Mouse (Mus musculus) kidney, postnatal 36 days (tissue): ENCODE measurements at regions not wholly inside any gene's neighbourhood (a gene's known extent, or its start where the extent isn't known, plus 50 kb on each side); places are given as distances from the start of the nearest gene placed in this dataset.
"Not testable (repeated sequence)": the region's sequence is repeated elsewhere in the genome, so short reads cannot be mapped to it uniquely, and the experiment has no call there.

Experiments
- DNase-seq, 2 experiments: peaks; one replicate each; pipeline ENCODE4 v3.0.0; 2021 to 2022; ENCODE audit warnings: mixed read lengths in 2 of 2

DNA sequence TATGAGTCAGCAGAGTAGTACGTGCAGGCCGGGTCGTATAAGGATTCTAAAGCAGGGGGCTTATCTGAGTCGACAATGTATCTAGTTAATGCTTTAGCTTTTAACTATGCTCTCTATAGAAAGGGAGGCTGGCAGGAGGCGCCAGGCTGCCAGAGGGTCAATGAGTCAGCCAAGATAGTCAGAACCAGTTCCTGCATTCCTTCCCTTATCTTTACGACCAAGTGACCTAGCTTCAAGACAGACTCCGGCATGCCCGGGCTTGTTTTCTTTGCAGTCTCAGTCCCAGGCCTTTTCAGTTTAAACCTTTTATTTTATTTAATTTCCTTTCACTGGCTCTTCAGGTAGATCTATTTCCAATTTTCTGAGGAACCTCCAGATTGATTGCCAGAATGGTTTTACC lies 374.0 kb upstream of the Nrxn1 start:
- DNase-seq = no peak

- DNase-seq = no peak
Measured at GRCm38 (mm10) chr17:91451711-91452110, 358.8 kb upstream of the Nrxn1 start.

- not testable (repeated sequence) for DNase-seq
Measured at GRCm38 (mm10) chr17:91431780-91432720, 339.2 kb upstream of the Nrxn1 start.

DNA sequence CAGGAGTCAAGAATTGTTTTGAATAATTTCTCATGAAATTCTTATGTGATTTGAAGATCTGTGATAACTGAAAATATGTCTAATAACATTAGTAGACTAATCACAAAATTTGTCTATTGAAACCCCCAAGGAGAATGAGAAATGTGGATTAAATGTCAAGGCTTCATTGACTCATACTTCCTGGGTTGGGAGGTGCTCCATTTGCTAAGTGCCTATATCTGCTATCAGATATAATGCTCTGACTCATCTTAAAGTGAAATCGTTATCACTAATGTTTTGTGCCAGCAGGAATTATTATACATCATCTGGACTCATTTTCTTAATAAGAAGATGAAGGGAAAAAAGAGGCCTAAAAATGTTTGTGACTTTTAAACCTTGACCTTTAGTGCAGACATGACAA lies 337.5 kb upstream of the Nrxn1 start:
- DNase-seq = no peak

DNA sequence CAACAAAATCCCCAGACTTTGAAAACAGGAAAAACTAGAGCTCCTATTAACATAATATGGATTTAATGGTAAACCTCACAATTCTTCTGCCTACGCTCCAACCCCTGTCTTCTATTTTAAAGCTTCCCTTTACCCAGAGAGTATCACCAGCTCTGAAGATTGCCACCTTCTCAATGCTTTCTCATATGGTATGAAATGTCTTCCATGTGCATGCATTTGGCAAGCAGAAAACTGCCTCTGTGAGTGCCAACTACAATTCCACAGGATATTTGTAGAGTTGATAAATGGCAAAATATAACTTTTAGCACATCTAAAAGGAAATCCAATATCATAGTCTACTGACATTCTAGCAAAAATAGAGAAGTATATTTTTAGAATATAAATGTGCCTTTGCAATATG lies 332.2 kb upstream of the Nrxn1 start:
- DNase-seq = no peak

- no peak for DNase-seq
Measured at GRCm38 (mm10) chr17:91418582-91418981, 325.7 kb upstream of the Nrxn1 start.

DNA sequence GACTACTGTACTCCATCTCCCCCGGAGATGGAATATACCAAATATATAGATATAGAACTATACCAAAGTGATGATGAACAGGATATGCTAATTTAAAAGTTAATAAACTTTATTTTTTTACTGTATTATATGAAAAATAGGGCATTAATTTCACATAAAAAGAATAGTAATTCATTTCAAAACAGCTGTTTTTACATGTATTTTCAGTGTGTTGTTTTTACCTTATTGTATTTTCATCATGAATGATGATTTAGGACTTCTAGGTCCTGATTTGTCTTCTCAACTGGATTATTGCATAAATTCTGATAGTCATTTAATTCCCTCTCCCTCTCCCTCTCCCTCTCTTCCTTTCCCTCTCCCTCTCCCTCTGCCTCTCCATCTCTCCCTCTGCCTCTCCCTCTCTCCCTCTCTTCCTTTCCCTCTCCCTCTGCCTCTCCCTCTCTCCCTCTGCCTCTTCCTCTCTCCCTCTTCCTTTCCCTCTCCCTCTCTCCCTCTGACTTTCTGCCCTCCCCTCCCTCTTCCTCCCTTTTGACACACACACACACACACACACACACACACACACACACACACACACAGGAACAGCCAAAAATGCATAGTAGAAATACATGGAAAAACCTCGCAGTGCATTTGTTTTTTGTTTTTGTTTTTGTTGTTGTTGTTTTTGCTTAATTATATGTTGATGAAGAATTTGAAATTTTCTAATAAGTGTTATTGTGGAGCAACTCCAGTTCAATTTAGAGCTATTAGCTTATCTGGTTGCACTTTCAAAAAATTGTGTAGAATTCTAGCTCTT lies 298.3 kb upstream of the Nrxn1 start:
- no peak for DNase-seq

GRCm38 (mm10) chr17:91389937-91390623 lies 297.2 kb upstream of the Nrxn1 start:
- DNase-seq = peak in 1 of 2 experiments; percentile 4

DNA sequence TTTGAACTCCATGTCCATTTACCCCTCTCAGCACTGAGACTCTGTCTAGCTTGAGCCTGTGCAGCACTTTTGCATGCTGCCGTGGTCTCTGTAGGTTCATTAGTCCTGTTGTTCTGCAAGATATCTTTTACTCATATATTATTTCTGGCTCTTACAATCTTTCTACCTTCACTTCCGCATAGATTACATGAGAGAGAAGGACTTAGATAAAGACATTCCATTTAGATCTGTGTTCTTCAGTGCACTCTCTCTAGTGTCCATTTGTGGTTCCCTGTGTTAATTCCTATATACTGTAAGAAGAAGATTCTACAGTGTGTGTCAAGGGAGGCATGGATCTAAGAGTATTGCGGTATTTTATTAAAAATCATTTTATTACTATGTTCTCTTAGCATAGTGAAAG lies 295.6 kb upstream of the Nrxn1 start:
- no peak for DNase-seq

GRCm38 (mm10) chr17:91388039-91388438 lies 295.2 kb upstream of the Nrxn1 start:
- no peak for DNase-seq

DNA sequence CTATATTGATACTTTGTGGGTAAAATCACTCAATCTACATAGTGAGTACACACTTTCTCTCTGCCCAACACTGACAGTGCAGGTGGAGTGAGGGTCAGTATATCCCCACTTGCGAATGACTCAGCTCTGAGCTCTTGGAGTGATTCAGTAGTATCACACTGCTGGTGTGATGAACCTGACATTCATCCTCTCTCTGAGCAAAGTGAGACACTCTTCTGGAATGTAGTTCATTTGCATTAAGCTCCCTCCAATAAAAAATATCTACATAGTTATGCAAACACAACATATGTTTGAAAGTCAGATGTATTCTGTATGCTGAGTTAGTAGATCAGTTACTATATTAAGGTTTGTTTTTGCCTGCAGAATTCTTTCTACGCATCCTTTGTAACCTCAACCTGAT lies 293.1 kb upstream of the Nrxn1 start:
- DNase-seq = no peak

- no peak for DNase-seq
Measured at GRCm38 (mm10) chr17:91368156-91368555, 275.3 kb upstream of the Nrxn1 start.

DNA sequence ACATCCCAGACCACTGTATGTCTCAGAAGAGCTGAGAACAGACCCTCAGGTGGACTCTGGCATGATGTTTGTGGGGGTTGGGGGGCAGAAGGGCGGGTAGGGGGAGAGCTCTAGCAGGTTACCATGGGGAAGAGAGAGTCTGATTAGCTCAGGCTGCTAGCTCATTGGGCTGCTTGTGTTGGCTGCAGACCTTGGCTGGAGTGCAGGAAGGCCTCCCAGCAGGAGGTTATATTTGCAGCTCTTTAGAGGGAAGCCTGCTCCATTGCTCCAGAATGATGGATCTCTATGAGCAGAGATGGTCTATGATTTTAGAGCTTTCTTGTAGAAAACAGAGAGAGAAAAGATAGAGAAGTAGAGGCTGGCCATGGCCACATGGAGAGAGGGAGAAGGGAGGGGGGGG lies 268.4 kb upstream of the Nrxn1 start:
- no peak for DNase-seq

DNA sequence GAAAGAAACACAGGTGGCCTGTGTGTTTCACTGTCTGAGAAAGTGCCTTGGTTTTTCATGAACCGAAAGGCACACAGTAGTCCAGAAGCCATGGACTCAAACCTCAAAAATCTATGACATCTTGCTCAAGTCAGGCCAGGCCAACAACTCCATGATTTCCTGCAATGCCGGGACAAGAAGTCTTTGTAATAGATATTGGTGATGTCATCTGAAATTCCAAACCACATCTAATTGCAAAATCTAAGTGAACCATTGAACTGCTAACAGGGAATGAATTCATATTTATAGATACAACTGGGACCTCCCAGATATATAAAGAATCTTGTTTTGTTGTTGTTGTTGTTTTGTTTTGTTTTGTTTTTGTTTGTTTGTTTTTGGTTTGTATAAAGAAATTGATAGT lies 259.2 kb upstream of the Nrxn1 start:
- DNase-seq = no peak

DNA sequence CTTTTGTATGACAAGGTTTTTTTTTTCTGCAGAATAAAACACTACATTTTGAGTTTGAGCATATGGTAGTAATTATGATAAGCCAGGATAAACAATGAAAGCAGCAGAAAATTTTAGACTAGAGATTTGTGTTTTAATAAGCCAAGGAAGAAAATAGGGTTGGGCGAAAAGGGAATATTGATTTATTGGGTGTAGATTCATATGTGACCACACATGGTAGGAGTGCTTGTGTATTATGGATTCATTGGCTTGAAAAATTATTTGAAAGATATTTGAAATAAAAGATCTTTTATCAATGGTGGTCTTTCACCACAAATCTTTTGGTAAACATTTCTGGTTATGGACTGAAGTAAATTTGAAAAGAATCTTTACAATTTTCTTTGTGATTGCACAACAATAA lies 244.0 kb upstream of the Nrxn1 start:
- DNase-seq = no peak

DNA sequence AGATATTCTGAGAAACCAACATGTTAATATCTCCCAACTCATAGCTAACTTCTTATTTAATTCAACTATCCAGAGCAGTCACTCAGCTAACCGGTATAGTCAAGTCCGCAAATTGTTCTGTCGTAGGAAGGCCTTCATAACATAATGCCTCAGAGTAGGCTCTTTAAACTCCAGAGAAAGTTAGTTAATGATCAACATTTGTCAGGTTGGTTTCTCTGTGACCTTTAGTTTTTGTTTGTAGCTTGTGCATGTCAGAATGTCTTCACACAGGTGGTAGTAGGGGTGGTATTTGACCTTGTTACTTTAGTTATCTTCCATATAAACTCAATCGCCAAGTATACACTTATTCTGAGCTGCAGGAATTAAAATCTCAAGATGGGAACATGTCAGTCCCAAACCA lies 240.9 kb upstream of the Nrxn1 start:
- peak in 1 of 2 experiments; percentile 2 for DNase-seq

GRCm38 (mm10) chr17:91333202-91333601 lies 240.3 kb upstream of the Nrxn1 start:
- DNase-seq = no peak

DNA sequence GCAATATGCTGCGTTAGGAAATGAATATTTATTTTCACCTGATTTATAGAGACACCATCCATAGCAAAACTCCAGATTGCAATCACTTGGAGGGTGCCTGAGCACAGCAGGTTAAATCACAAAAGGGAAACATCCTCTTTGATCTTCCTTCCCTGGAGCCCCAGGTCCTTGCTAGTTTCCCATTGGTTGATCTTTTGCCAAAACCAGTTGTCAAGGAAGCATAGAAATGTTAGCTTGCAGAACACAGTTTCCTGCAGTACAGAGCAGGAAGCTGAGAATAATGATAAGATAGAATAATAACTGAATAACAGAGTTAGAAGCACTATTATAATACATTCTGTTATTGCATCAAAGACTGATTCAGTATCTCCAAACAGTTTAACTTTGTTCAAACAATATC lies 231.5 kb upstream of the Nrxn1 start:
- peak in 1 of 2 experiments; percentile 6 for DNase-seq

DNA sequence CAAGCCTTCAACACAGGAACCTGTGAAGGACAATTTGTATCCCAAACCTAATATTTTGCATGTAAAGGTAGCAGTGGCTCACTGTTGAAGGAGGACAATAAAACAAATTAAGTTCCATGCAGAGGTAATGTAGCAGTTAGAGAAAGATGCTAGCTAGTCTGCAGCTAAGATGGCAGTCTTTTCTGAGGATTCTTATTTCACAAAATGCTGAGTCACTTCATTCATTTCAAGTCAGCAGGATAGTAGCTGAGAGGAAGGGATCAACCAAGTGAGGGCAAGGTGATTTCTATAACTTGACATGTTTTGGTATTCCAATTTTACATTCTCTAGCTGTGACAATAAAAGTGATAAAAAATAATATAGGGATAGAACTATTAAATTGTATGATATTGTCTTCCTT lies 194.0 kb upstream of the Nrxn1 start:
- DNase-seq = no peak

DNA sequence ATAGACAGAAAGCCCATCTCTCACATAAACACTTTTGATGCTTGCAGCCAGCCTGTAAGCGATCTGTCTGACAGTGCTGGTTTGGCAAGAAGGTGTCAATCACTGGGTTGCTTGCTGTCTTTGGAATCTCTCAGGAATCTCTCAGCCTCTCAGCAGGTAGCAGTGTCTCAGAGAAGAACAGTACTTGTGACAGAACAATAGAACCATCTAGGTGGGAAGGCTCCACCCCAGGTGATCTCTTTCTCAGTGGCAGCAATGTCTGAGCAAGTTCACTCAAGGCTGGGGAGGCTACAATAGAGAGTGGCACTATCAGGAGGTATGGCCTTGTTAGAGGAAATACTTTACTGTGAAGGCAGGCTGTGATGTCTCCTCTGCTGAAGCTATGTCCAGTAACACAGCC lies 181.5 kb upstream of the Nrxn1 start:
- no peak for DNase-seq

DNA sequence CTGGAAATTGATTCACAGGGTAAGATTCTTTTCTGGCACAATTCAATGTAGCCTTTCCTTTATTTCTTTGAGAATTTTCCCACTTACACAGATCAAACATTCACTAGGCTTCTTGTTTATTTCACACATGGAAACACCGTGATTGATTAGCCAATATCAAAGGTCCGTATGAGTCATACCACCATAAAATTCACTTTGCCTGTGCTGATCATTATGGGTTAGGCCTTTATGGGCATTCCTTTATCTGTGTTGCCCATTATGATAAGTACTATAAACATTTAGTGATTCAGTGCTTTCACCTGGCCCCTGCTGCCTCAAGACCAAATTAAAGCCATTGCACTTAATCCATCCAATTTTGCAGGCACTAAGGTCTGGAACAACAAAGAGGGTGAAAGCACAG lies 145.8 kb upstream of the Nrxn1 start:
- DNase-seq = no peak

GRCm38 (mm10) chr17:91236653-91237052 lies 143.8 kb upstream of the Nrxn1 start:
- DNase-seq = not testable (repeated sequence)

DNA sequence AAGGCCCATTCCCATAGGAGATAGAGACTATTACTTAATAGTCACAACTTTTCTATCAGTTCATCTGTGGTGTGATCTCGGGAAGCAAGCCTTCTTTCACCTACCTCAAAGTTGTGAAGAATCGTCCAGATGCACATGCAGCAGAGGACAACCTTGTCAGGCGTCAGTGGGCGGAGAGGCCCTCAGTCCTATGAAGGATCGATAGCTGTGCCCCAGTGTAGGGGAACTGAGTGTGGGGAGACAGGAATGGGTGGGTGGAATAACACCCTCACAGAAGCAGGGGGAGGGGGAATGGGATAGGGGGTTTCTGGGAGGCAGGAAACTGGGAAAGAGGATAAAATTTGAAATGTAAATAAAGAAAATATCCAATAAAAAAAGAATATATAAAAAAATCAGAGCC lies 133.5 kb upstream of the Nrxn1 start:
- DNase-seq = no peak
